Mouse (Mus musculus): ENCODE measurements around the gene Aamp. TPM values are rescaled to one million over a fixed set of nuclear protein-coding genes. Genes with fewer than 3 reads are reported as not detected.

Aamp gene
- total and polyA plus RNA-seq, 3 experiments = 63.5 to 265 (median 127) TPM

GRCm38 (mm10) chr1:74321396-74321795 lies 36.9 kb upstream of the Aamp start:
- H3K27me3 ChIP-seq (ENCODE audit: insufficient read depth, low read length) = peaks cover 34% of the 10 kb centered on the region
- DNase-seq (ENCODE audit: low spot score) = no peak
- ATAC-seq (ENCODE audit: extremely low read depth, insufficient number of reproducible peaks, low FRiP score, poor library complexity, severe bottlenecking) = no peak
- TF ChIP-seq GATA2 (IDR thresholded peaks at IDR 0.05; ENCODE audit: borderline replicate concordance, low read depth, low read length) (no peak), CTCF (IDR thresholded peaks at IDR 0.05; ENCODE audit: low read depth, low read length) (no peak)
- H3K4me3 ChIP-seq (ENCODE audit: low read depth, low read length) = no peak overlapping the region
- no peaks in the 10 kb centered on the region for H3K9me3 ChIP-seq (replicated peaks)
- no peaks in the 10 kb centered on the region for H3K36me3 ChIP-seq (replicated peaks)
- no peaks in the 10 kb centered on the region; the same call in 1 of the 2 replicates for H3K4me1 ChIP-seq (ENCODE audit: insufficient read depth, low read depth, low read length)

- no peak for ATAC-seq (ENCODE audit: extremely low read depth, insufficient number of reproducible peaks, low FRiP score, poor library complexity, severe bottlenecking)
- H3K27me3 ChIP-seq (ENCODE audit: insufficient read depth, low read length) = peaks cover 33% of the 10 kb centered on the region
- no peak for DNase-seq (ENCODE audit: low spot score)
- no peak overlapping the region for H3K4me3 ChIP-seq (ENCODE audit: low read depth, low read length)
- H3K9me3 ChIP-seq (replicated peaks) = no peaks in the 10 kb centered on the region
- no peaks in the 10 kb centered on the region for H3K36me3 ChIP-seq (replicated peaks)
- H3K4me1 ChIP-seq (ENCODE audit: insufficient read depth, low read depth, low read length) = peaks cover 2% of the 10 kb centered on the region
- no peak for TF ChIP-seq GATA1 (IDR thresholded peaks at IDR 0.05; ENCODE audit: borderline replicate concordance, low read length)
- no peak for TF ChIP-seq TAL1 (conservative IDR thresholded peaks at IDR 0.05; ENCODE audit: low read depth, low read length)
- no peak for TF ChIP-seq GATA2 (IDR thresholded peaks at IDR 0.05; ENCODE audit: borderline replicate concordance, low read depth, low read length)
- TF ChIP-seq CTCF (IDR thresholded peaks at IDR 0.05; ENCODE audit: low read depth, low read length) = no peak
- TF ChIP-seq POLR2AphosphoS5 (IDR thresholded peaks at IDR 0.05; ENCODE audit: insufficient replicate concordance, low read depth, low read length) = no peak
These were observed 34.2 kb upstream of the Aamp start for GRCm38 (mm10) chr1:74318711-74319110.

- DNase-seq (ENCODE audit: low spot score) (no peak), ATAC-seq (ENCODE audit: extremely low read depth, insufficient number of reproducible peaks, low FRiP score, poor library complexity, severe bottlenecking) (no peak)
These were observed 31.7 kb upstream of the Aamp start for GRCm38 (mm10) chr1:74316114-74316827.

GRCm38 (mm10) chr1:74314796-74315195 lies 30.3 kb upstream of the Aamp start:
- Histone ChIP-seq H3K4me3 (ENCODE audit: low read depth, low read length) (no peak overlapping the region), H3K27me3 (ENCODE audit: insufficient read depth, low read length) (peaks cover 25% of the 10 kb centered on the region), H3K9me3 (replicated peaks) (no peaks in the 10 kb centered on the region), H3K36me3 (replicated peaks) (no peaks in the 10 kb centered on the region), H3K4me1 (ENCODE audit: insufficient read depth, low read depth, low read length) (peaks cover 11% of the 10 kb centered on the region)
- ATAC-seq (ENCODE audit: extremely low read depth, insufficient number of reproducible peaks, low FRiP score, poor library complexity, severe bottlenecking) = no peak
- no peak for DNase-seq (ENCODE audit: low spot score)
- TF ChIP-seq TAL1 (conservative IDR thresholded peaks at IDR 0.05; ENCODE audit: low read depth, low read length) (no peak), CTCF (IDR thresholded peaks at IDR 0.05; ENCODE audit: low read depth, low read length) (no peak)

More at GRCm38 (mm10) chr1:74316114-74316827, 31.7 kb upstream of the Aamp start:
- Histone ChIP-seq H3K4me3 (ENCODE audit: low read depth, low read length) (no peak overlapping the region), H3K36me3 (replicated peaks) (no peaks in the 10 kb centered on the region), H3K9me3 (replicated peaks) (no peaks in the 10 kb centered on the region), H3K4me1 (ENCODE audit: insufficient read depth, low read depth, low read length) (peaks cover 9% of the 10 kb centered on the region), H3K27me3 (ENCODE audit: insufficient read depth, low read length) (peaks cover 27% of the 10 kb centered on the region)
- TF ChIP-seq POLR2AphosphoS5 (IDR thresholded peaks at IDR 0.05; ENCODE audit: insufficient replicate concordance, low read depth, low read length) (no peak), CTCF (IDR thresholded peaks at IDR 0.05; ENCODE audit: low read depth, low read length) (no peak), GATA1 (IDR thresholded peaks at IDR 0.05; ENCODE audit: borderline replicate concordance, low read length) (no peak), TAL1 (conservative IDR thresholded peaks at IDR 0.05; ENCODE audit: low read depth, low read length) (no peak), GATA2 (IDR thresholded peaks at IDR 0.05; ENCODE audit: borderline replicate concordance, low read depth, low read length) (no peak)

- no peak for TF ChIP-seq GATA1 (IDR thresholded peaks at IDR 0.05; ENCODE audit: borderline replicate concordance, low read length)
- peak; percentile 88 for TF ChIP-seq CTCF (IDR thresholded peaks at IDR 0.05; ENCODE audit: low read depth, low read length)
- no peak for TF ChIP-seq GATA2 (IDR thresholded peaks at IDR 0.05; ENCODE audit: borderline replicate concordance, low read depth, low read length)
- TF ChIP-seq TAL1 (conservative IDR thresholded peaks at IDR 0.05; ENCODE audit: low read depth, low read length) = no peak
- Histone ChIP-seq H3K27me3 (ENCODE audit: insufficient read depth, low read length) (peaks cover 20% of the 10 kb centered on the region), H3K9me3 (replicated peaks) (no peaks in the 10 kb centered on the region), H3K36me3 (replicated peaks) (no peaks in the 10 kb centered on the region), H3K4me1 (ENCODE audit: insufficient read depth, low read depth, low read length) (peaks cover 18% of the 10 kb centered on the region), H3K4me3 (ENCODE audit: low read depth, low read length) (no peak overlapping the region)
- DNase-seq (ENCODE audit: low spot score) (peak; percentile 52), ATAC-seq (ENCODE audit: extremely low read depth, insufficient number of reproducible peaks, low FRiP score, poor library complexity, severe bottlenecking) (peak; percentile 47)
These were observed 28.6 kb upstream of the Aamp start for GRCm38 (mm10) chr1:74313049-74313692.

GRCm38 (mm10) chr1:74309767-74310166 lies 25.2 kb upstream of the Aamp start:
- Histone ChIP-seq H3K4me3 (ENCODE audit: low read depth, low read length) (no peak overlapping the region), H3K27me3 (ENCODE audit: insufficient read depth, low read length) (peaks cover 9% of the 10 kb centered on the region), H3K36me3 (replicated peaks) (no peaks in the 10 kb centered on the region), H3K4me1 (ENCODE audit: insufficient read depth, low read depth, low read length) (peaks cover 27% of the 10 kb centered on the region), H3K9me3 (replicated peaks) (no peaks in the 10 kb centered on the region)
- ATAC-seq (ENCODE audit: extremely low read depth, insufficient number of reproducible peaks, low FRiP score, poor library complexity, severe bottlenecking) = no peak
- no peak for DNase-seq (ENCODE audit: low spot score)
- TF ChIP-seq GATA2 (IDR thresholded peaks at IDR 0.05; ENCODE audit: borderline replicate concordance, low read depth, low read length) (no peak), POLR2AphosphoS5 (IDR thresholded peaks at IDR 0.05; ENCODE audit: insufficient replicate concordance, low read depth, low read length) (no peak)

All from G1E (cell line).